Mouse (Mus musculus) CH12F3 (cell line): ENCODE results near the gene Kcne1.

Source experiments
- in situ Hi-C: fragments of 300-500 bp; cut with MboI; formaldehyde crosslinking; loops from 2 replicates; pipeline ENCODE4 v1.14.3; 2020; ENCODE audit warnings: low sequenced_read_pairs

Kcne1 gene

DNA sequence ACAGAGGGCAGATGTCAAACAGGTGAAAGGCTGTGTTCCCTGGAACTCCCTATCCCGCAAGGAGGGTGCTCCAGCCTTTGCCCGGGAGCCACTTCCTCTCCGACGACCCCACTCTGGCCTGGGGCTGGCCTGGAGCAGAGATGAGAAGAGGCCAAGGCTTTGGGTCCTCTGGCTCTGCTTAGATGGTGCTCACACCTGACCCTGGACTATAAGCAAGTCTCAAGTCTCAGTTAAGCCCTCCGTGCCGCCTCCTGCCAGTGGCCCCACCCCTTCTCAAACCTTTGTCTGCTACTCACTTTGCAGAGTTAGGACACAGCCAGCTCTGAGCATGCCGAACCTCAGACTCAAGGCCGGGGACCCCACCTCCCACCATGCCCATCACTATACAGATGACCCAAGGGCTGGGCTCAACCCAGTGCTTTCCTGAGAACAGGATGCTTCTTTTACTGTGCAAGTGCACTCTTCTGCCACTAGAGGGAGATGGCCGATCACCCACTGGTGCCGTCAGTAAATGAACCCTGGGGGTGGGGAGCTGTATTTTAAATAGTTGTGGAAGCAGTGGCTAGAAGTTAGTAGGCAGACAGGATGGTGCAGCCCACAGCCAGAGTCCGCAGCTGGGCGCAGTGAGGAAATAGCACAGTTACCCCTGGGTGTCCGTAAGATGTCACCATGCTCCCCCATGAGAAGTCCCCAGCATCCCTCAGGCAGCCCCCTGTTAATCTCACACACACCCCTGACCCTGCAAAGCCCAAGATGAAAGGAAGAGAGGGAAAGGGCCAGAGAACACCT lies 45.1 kb downstream of the Kcne1 start:
- in situ Hi-C loops: no loop called here

GRCm38 (mm10) chr16:92309126-92309525 lies 50.1 kb downstream of the Kcne1 start:
- in situ Hi-C loops: no loop called here

- in situ Hi-C loops: no loop called here
Observed at GRCm38 (mm10) chr16:92307947-92308346, 51.3 kb downstream of the Kcne1 start.

GRCm38 (mm10) chr16:92305519-92305918 lies 53.7 kb downstream of the Kcne1 start:
- in situ Hi-C loops: no loop called here

- in situ Hi-C loops: no loop called here
Observed at GRCm38 (mm10) chr16:92302506-92302905, 56.8 kb downstream of the Kcne1 start.

- in situ Hi-C loops: no loop called here
Observed at GRCm38 (mm10) chr16:92301989-92302388, 57.3 kb downstream of the Kcne1 start.

- in situ Hi-C loops: no loop called here
Observed at GRCm38 (mm10) chr16:92301412-92301806, 57.9 kb downstream of the Kcne1 start.

DNA sequence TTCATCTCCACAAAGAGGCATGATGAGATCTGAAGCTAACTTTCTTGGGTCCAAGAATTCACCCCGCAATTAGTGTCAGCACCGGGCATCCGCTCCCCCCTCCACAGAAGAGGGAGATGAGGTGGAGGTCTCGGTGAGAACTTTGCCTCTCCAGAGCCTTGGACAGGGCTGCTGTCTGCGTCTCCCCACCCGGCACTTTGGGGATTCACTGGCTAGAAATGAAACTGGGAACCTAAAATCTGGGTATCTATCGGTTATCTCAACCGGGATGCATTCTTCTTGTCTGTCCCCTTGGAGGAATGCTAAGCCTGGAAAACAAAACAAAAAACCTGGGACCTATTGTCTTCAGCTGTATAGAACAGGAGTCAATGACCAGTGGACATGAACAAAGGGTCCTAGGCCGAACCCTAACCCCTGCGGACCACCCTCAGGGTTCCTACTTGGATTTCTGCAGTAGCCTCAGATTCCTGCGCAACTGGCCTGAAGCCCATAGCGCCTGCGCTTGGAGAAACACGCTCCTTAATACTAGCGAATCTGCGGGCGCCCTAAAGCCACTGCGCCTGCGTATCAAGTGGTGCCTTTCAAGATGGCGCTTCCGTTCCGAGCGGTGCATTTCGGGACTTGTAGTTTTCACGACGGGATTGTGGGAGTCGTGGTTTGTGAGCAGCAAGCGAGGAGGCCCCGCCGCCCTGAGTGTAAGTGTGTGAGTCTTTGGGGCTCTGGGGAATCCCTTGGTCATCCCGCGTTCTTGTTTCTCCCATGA lies 58.4 kb downstream of the Kcne1 start, which contains the start of gene Smim11:
Gene Smim11 (plus strand): TSS at position 638 of the 763 bp plus-strand sequence.
- in situ Hi-C loops: no loop called here
